Mouse (Mus musculus) CD4-positive, CD25-positive, alpha-beta regulatory T cell, adult 2 months (primary cell): ENCODE measurements around the gene Lhx9.

Experiments
- DNase-seq: peaks from one replicate; pipeline ENCODE4 v3.0.0-alpha.2; 2012; ENCODE audit warnings: low read depth, low spot score

Gene Lhx9

DNA sequence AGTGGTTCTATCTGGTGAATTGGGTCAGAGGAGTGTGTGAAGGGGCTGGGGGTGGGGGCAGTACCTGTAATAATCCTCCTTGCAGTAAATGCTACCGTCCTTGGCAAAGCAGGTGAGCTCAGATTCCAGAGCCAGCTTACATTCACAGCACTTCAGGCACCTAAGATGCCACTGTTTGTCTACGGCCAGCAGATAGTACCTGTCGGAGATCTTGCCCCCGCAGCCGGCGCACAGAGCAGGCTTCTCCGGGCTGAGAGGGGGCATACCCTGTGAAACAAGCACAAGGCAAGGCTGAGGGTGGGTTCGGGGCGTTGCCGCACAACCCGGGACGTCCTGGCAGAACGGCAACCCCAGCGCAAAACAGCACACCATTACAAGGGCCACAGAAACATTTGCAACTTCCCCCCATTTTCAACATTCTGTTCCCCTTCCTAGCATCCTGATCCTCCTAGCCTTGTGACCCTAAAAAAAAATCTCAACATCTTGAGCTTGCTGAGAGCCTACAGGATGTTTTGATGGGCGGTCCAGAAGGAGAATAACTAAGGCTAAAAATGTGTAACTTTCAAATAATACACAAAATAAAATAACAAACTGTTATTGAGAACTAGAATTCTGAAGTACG lies 8.5 kb downstream of the Lhx9 start:
- DNase-seq: no peak

DNA sequence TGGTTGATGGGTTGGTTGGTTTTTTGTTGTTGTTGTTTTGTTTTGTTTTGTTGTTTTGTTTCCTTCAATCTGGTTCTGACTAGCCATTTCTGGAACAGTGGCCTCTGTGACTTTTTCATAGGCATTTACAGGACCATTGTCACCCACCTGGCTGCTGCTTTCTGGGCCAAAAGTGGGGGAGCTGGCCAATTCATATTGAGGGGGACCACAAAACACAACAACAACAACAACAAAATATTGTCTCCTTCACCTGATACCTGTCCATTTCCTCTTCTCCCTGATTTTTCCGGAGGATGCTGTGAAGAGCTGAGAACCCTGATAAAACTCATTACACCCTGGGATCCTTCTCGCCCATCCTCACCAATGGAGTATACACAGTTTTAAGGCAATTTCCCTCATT lies 9.1 kb downstream of the Lhx9 start:
- no peak for DNase-seq

DNA sequence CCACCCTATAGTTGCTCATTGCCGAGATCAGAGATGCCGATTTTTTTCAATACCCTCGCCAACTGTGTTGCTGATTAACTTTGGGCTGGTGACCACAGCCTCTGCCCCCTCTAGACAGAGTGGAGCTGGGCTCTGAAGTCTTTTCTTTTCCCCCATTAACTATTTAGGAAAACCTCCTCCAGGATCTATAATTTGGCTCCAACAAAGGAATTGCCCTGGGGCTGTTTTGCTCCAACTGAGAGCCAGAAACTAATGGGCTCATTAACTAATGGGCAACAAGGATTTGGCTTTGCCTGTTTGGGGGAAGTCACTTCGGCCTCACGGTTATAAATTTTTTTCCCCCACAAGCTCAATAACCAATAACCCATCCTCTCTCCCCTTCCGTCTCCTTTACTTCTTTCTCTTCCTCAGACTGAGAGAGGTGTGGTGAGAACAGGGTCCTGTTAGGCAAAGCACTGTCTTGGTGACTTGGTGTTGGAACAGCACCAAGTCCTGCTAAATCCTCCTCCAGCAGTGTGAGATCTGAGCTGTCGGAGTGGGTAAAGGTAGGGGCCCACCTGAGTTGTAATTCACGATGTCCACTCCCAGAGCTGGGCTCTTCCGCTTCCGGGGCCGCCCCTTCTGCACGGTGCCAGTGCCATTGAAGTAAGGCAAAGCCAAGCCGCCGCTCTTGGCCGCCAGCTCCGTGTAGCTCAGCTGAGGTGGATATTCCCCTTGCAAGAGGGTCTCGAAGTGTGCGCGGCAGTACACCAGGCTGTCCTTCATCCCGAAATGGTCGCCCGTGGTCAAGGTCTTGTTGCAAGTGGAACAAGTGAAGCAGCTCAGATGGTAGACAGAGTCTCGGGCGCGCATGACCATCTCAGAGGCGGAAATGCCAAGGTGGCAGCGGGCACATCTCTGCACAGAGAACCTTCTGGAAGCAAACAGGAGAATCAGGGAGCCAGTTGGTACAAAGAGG lies 10.3 kb downstream of the Lhx9 start:
- no peak for DNase-seq

DNA sequence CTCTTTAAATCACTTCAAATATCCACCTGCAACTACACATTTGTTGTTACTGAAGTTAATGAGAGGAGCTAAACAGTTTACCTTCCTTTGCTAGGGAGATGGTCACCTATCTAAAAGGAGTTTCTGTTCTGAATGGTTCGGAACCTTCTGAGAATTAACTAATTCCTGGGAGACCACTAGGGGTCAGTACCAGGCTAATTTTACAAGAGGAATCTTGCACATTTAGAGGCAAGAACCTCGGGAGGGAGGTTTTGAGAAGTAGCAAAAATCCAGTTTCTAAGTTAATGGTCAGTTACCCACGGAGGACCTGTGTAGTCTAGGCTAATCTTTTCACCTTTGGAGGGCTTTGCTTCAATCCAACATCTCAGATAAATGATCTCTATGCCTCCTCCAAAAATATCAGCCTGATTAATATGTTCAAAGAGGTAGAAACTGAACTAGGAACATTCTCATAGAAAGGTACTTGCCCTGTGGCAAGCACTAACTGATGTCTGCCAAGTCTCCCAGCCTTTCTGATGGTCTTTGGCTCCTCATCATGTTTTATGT lies 12.9 kb downstream of the Lhx9 start:
- DNase-seq: peak; percentile 72

DNA sequence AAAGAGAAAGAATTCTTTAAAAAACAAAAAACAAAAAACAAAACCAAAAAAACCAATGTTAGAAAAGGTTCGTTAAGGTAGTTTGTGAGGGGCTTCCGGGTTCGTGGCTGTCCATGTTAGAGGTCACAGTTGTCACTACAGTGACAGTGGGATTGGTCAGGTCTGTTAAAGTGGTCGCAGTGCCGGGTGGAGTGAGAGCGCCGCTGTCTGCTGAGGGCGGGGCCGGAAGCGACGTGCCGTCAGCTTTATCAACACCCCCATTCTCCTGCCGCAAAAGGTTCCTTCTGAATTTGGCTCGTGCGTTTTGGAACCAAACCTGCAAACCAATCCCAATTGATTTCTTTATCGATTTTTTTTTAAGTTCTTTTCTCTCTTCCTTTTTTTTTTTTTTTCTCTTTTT lies 17.1 kb downstream of the Lhx9 start:
- peak; percentile 67 for DNase-seq

DNA sequence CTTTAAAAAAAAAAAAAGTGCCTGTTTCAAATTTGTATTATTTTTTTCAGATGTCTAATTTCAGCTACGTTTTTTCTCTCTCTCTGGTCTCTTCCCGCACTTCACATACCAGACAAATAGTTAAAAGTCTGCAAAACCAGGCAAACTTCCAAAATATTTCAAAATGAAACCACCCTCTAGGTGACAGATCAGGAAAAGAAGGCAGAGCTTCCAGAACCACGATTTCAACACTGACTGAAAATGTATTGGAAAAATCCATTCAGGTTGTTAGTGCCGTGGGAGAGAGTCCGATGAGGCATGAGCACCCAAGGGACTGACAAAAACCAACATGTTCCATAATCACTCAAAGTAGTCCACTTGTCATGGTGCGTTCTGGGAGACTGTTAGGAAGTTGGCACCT lies 21.5 kb downstream of the Lhx9 start:
- DNase-seq: no peak

DNA sequence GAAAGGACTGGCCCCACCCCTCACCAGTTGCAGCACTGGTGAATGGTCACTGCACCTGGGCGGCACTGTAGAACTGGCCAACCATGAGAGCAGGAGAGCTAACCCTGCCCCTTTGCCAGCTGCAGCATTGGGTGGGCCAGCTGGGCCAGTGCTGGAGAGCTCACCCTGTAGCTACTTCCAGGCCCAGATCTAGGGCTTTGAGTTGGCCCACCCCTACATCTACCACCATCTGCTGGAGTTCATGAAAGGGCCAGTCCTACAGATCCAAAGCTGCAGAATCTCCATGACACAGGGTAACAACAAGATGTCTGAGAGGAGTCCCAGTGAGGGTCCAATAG lies 25.4 kb downstream of the Lhx9 start:
- no peak for DNase-seq

DNA sequence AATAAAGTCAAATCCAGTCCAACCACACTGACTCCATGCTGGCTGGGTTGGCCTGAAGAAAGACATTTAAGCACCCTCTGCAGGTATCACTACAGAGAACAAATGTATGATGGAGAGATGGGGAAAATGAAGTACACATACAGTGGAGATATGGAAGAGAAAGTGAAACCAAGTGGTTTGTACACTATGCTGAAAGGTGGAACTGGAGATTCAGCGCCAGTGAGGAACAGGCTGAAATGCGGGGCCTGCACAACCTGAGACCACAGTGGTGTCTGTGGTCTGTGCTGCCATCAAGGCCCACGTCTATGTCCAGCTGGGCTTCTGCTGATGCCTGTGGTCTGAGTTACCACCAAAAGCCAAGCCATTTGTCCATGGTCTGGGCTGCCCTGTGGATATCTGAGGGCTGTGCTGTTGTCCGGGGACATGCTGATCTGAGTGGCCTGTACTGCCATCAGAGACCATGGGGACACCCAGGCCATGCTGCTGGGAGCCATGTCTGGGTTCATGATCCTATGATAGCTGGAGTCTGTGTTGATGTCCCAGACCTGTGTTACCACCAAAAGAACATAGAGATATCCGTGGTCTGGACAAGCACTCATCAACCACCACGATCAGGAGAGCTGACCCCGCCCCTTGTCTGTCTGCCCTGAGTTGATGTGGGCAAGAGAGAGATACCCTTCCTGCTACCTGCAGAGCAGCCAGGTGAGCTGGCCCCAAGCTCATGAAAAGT lies 26.0 kb downstream of the Lhx9 start:
- peak; percentile 63 for DNase-seq

DNA sequence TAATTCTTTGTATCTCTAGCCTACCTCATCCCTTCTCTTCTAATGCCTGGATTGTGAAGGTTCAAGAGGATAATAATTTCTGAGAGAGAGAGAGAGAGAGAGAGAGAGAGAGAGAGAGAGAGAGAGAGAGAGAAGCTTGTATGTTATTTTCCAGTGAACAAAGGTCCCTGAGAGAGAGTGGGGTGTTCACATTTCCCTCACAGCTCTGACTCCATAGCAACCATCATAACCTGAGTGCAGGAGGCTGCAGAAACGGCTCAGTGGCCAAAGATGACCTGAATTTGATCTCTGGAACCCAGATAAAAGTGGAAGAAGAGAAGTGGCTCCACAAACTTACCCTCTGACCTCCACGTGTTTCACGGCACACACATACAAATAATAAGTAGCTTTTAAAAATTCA lies 46.6 kb downstream of the Lhx9 start:
- no peak for DNase-seq

DNA sequence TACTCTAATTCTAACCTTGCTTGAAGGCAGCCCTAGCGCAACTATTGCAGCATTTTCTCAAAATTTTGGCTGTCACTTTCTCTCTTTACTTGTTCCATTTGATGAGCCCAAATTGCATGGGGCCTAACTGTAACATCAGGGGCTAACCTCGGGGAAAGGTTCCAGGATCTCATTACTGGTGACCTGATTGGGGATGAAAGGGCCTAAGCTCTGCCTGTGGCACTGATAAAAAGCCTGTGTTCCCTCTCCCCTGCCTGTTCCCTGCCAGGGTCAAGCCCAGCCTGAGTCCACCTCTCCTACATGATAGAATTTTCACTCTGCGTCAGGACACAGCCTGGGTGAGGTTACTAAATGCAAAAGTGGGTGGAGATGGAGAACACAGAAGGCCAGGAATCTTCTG lies 47.1 kb downstream of the Lhx9 start:
- no peak for DNase-seq

GRCm38 (mm10) chr1:138799692-138800314 lies 48.6 kb downstream of the Lhx9 start:
- no peak for DNase-seq

- no peak for DNase-seq
Measured at GRCm38 (mm10) chr1:138798110-138798509, 50.3 kb downstream of the Lhx9 start.

GRCm38 (mm10) chr1:138785856-138786255 lies 62.5 kb downstream of the Lhx9 start:
- DNase-seq: peak; percentile 56

- DNase-seq: no peak
Measured at GRCm38 (mm10) chr1:138784019-138784418, 64.4 kb downstream of the Lhx9 start.
